Mouse (Mus musculus): ENCODE data around the gene Dock4. TPM values are rescaled to one million over a fixed set of nuclear protein-coding genes. Genes with fewer than 3 reads are reported as not detected.

Dock4 gene
- polyA plus RNA-seq, 1 experiment from 2014 or later: 6.4 TPM

DNA sequence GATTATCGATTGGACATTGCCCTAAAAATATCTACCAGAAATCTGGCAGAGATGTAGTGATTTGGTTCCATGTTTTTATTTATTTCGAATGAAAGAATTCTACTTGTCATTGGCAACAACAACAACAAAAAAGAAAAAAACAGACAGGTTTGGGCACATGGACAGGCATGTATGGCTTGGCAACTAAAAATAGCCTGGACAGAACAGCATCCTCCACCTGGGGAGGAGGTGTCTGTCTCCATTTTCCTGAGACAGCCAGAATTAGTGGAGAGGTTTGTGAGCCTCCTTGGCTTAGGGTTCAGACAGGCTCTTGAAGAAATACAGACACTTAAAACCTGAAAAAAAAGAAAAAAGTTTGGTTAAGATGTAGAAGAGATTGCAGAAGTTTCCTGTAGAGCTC is 10.8 kb downstream of the Dock4 start:
- no peaks in the 10 kb centered on the region for H3K9me3 ChIP-seq (replicated peaks; ENCODE audit: control insufficient read depth, low read length)
- ATAC-seq (replicated peaks; ENCODE audit: extremely low read depth, insufficient read depth, low FRiP score): no peak
- 77% methylated on average over 2 of the region's 2 CpGs for WGBS
- no peak overlapping the region for H3K4me3 ChIP-seq (ENCODE audit: low read length)
- no peak overlapping the region for H3K9ac ChIP-seq (ENCODE audit: low read length)
- H3K4me1 ChIP-seq (ENCODE audit: control insufficient read depth, insufficient read depth, low read length): no peaks in the 10 kb centered on the region
- no peak overlapping the region for H3K4me2 ChIP-seq (ENCODE audit: low read depth, low read length)
- no peak overlapping the region for H3K27ac ChIP-seq (ENCODE audit: low read length)
- H3K36me3 ChIP-seq (ENCODE audit: control insufficient read depth, insufficient read depth): no peaks in the 10 kb centered on the region
- H3K27me3 ChIP-seq (ENCODE audit: control insufficient read depth, insufficient read depth, low read length): no peaks in the 10 kb centered on the region

DNA sequence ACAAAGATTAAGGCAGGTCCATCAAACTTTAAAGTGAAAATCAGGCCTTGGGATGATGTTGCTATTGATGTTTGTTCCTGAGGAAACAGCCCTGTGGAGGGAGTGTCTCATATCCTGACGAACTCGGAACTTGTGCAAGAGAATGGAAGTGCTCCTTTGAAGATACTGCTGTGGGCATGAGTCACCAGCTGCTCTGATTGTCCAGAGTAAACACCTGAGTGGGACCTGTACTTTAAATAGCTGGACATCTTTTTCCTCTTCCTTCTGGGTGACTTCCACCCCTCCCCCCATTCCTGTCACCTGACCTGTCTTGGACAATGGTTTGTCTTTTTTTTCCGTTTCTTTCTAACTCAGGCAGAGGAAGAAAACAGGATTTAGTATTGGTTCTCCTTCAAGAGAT is 13.2 kb downstream of the Dock4 start:
- no peaks in the 10 kb centered on the region for H3K27me3 ChIP-seq (ENCODE audit: control insufficient read depth, insufficient read depth, low read length)
- no peak overlapping the region for H3K4me2 ChIP-seq (ENCODE audit: low read depth, low read length)
- 57% methylated on average over 3 of the region's 3 CpGs for WGBS
- peak overlapping the region; percentile 76 for H3K27ac ChIP-seq (ENCODE audit: low read length)
- no peak overlapping the region for H3K9ac ChIP-seq (ENCODE audit: low read length)
- peaks cover 9% of the 10 kb centered on the region for H3K4me1 ChIP-seq (ENCODE audit: control insufficient read depth, insufficient read depth, low read length)
- H3K36me3 ChIP-seq (ENCODE audit: control insufficient read depth, insufficient read depth): no peaks in the 10 kb centered on the region
- peak; percentile 65 for ATAC-seq (replicated peaks; ENCODE audit: extremely low read depth, insufficient read depth, low FRiP score)
- H3K9me3 ChIP-seq (replicated peaks; ENCODE audit: control insufficient read depth, low read length): no peaks in the 10 kb centered on the region
- H3K4me3 ChIP-seq (ENCODE audit: low read length): no peak overlapping the region

DNA sequence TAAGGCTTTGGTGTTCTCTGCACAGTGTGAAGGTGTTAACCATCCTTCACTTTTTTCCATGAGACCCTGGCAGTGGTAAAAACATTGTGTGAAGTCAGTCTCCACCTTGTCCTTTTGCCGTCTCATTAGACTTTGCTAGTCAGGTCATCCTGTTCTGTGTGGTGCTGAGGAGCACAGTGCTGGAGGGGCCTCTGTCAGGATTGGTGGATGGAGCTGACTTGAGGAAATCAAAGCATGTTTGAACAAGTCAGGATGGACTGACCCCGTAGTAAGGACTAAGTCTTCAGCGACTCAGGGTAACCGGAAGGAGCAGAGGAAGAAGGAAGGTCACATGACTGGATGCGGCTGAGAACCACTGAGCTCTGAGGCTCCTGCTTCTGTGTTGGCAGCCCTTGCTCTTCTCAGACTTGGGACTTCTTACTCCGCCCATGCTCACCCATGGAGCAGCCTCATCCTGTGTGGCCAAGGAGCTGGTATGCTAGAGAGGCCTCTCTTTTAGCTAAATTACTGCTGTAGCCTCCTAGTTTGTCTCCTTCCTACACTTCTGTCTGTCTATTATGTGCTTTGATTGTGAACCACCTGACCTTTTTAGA is 14.0 kb downstream of the Dock4 start:
- H3K27me3 ChIP-seq (ENCODE audit: control insufficient read depth, insufficient read depth, low read length): no peaks in the 10 kb centered on the region
- H3K36me3 ChIP-seq (ENCODE audit: control insufficient read depth, insufficient read depth): no peaks in the 10 kb centered on the region
- H3K9me3 ChIP-seq (replicated peaks; ENCODE audit: control insufficient read depth, low read length): no peaks in the 10 kb centered on the region
- no peak overlapping the region for H3K4me2 ChIP-seq (ENCODE audit: low read depth, low read length)
- H3K4me3 ChIP-seq (ENCODE audit: low read length): no peak overlapping the region
- WGBS: 70% methylated on average over 6 of the region's 6 CpGs
- ATAC-seq (replicated peaks; ENCODE audit: extremely low read depth, insufficient read depth, low FRiP score): peak; percentile 60; the same call in 1 of the 2 replicates
- H3K4me1 ChIP-seq (ENCODE audit: control insufficient read depth, insufficient read depth, low read length): peaks cover 15% of the 10 kb centered on the region
- no peak overlapping the region for H3K9ac ChIP-seq (ENCODE audit: low read length)
- peak overlapping the region; percentile 76 for H3K27ac ChIP-seq (ENCODE audit: low read length)

DNA sequence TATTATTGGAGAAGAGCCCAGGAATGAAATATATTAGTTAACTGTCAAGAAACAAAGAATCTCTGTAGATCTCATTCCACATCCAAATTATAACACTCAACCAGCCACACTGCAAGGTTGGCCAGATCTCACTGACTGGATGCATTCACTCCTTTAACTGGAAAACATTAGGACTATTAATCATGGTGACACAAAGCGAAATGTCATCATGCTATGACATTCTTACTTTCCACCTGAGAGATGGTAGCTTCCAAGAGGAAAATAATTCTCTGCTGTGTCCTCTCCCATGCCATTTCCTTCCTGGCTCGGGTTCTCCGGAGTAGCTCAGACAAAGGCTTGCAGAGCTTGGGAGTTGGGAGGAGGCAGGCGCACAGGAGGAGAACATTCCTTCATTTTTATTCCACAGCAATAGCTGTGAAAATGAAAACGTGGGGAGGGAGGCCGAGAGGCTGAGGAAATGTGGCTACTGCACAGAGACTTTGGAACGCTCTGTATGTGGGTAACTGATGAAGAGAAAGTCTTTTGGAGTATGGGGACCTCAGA is 17.0 kb downstream of the Dock4 start:
- Histone ChIP-seq H3K4me1 (ENCODE audit: control insufficient read depth, insufficient read depth, low read length) (peaks cover 19% of the 10 kb centered on the region), H3K9me3 (replicated peaks; ENCODE audit: control insufficient read depth, low read length) (no peaks in the 10 kb centered on the region), H3K27me3 (ENCODE audit: control insufficient read depth, insufficient read depth, low read length) (no peaks in the 10 kb centered on the region), H3K4me2 (ENCODE audit: low read depth, low read length) (0 out of 2 replicates have a peak overlapping the region, but pooled peaks have one; percentile 4), H3K4me3 (ENCODE audit: low read length) (no peak overlapping the region), H3K9ac (ENCODE audit: low read length) (no peak overlapping the region; the same call in 1 of the 2 replicates), H3K36me3 (ENCODE audit: control insufficient read depth, insufficient read depth) (no peaks in the 10 kb centered on the region), H3K27ac (ENCODE audit: low read length) (peak overlapping the region; percentile 52; the same call in 1 of the 2 replicates)
- ATAC-seq (replicated peaks; ENCODE audit: extremely low read depth, insufficient read depth, low FRiP score): no peak
- 56% methylated on average over 7 of the region's 7 CpGs for WGBS

DNA sequence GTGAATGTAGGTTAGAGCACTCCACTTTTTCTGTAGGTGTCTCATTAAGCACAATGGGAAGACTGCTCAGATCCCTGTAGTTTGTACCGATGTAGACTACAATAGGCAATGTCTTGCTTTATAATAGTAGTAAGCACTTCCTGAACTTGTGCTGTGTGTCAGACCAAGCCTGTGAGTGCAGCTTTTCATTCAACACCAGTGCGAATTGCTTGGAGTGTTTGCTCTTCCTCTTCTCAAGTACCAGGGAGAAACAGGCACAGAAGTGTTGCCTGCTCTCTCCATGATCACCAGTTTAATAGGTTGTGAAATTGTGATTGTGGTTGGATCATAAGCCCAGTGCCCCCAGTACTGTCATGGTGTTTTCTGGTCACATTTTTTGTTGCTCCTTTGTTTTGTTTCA is 18.1 kb downstream of the Dock4 start:
- H3K4me3 ChIP-seq (ENCODE audit: low read length): no peak overlapping the region
- ATAC-seq (replicated peaks; ENCODE audit: extremely low read depth, insufficient read depth, low FRiP score): no peak
- H3K9me3 ChIP-seq (replicated peaks; ENCODE audit: control insufficient read depth, low read length): no peaks in the 10 kb centered on the region
- no peaks in the 10 kb centered on the region for H3K27me3 ChIP-seq (ENCODE audit: control insufficient read depth, insufficient read depth, low read length)
- peak overlapping the region; percentile 28 for H3K4me2 ChIP-seq (ENCODE audit: low read depth, low read length)
- peaks cover 22% of the 10 kb centered on the region for H3K4me1 ChIP-seq (ENCODE audit: control insufficient read depth, insufficient read depth, low read length)
- no peak overlapping the region for H3K9ac ChIP-seq (ENCODE audit: low read length)
- no peaks in the 10 kb centered on the region for H3K36me3 ChIP-seq (ENCODE audit: control insufficient read depth, insufficient read depth)
- WGBS: 34% methylated on average over 2 of the region's 2 CpGs
- peak overlapping the region; percentile 27; the same call in 1 of the 2 replicates for H3K27ac ChIP-seq (ENCODE audit: low read length)

DNA sequence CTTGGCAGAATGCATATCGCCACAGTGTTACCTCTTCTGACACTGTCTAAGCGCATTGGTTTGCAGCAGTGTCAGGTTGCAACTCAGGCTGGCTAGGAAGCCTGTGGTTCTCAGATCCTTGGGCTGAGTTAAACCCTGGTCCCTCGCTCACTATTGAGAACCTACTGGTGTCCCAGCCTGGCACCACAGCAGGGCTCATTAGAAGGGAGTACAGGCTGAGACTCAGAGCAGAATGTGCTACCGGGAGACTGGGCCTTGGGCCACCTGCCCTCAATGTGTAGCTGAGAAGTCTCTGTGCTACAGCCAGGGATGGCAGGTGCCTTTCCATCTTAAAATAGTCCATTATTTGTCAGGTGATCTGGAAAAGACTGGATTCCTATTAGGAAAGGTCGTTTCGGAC is 18.5 kb downstream of the Dock4 start:
- no peaks in the 10 kb centered on the region for H3K9me3 ChIP-seq (replicated peaks; ENCODE audit: control insufficient read depth, low read length)
- H3K9ac ChIP-seq (ENCODE audit: low read length): no peak overlapping the region
- ATAC-seq (replicated peaks; ENCODE audit: extremely low read depth, insufficient read depth, low FRiP score): no peak; the same call in 1 of the 2 replicates
- no peak overlapping the region for H3K4me3 ChIP-seq (ENCODE audit: low read length)
- peak overlapping the region; percentile 28 for H3K4me2 ChIP-seq (ENCODE audit: low read depth, low read length)
- H3K27ac ChIP-seq (ENCODE audit: low read length): no peak overlapping the region; the same call in 1 of the 2 replicates
- WGBS: 43% methylated on average over 6 of the region's 6 CpGs
- no peaks in the 10 kb centered on the region for H3K27me3 ChIP-seq (ENCODE audit: control insufficient read depth, insufficient read depth, low read length)
- H3K36me3 ChIP-seq (ENCODE audit: control insufficient read depth, insufficient read depth): no peaks in the 10 kb centered on the region
- peaks cover 22% of the 10 kb centered on the region for H3K4me1 ChIP-seq (ENCODE audit: control insufficient read depth, insufficient read depth, low read length)

DNA sequence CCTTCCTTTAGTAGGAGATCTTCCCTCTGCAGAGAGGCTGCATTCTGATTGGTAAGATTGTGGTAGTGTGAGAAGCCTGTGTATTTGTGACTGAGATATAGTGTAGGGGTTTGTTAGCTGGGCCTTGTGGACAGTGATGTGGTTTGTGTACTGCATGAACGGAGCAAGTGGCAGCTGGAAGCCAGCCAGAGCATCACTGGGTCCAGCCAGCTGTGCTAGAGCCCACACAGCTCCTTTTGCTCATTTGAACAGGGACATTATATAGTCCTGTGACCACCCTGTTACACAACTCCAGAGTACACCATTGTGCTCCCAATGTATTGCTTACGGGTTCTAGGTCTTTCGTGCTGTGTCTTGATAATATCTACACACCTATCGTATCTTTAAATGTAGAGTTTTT is 22.5 kb downstream of the Dock4 start:
- H3K4me3 ChIP-seq (ENCODE audit: low read length): no peak overlapping the region
- WGBS: 77% methylated on average over 4 of the region's 4 CpGs
- H3K9me3 ChIP-seq (replicated peaks; ENCODE audit: control insufficient read depth, low read length): no peaks in the 10 kb centered on the region
- H3K9ac ChIP-seq (ENCODE audit: low read length): no peak overlapping the region
- peaks cover 37% of the 10 kb centered on the region for H3K4me1 ChIP-seq (ENCODE audit: control insufficient read depth, insufficient read depth, low read length)
- H3K36me3 ChIP-seq (ENCODE audit: control insufficient read depth, insufficient read depth): no peaks in the 10 kb centered on the region
- H3K27me3 ChIP-seq (ENCODE audit: control insufficient read depth, insufficient read depth, low read length): no peaks in the 10 kb centered on the region
- H3K27ac ChIP-seq (ENCODE audit: low read length): no peak overlapping the region
- no peak for ATAC-seq (replicated peaks; ENCODE audit: extremely low read depth, insufficient read depth, low FRiP score)
- no peak overlapping the region for H3K4me2 ChIP-seq (ENCODE audit: low read depth, low read length)

DNA sequence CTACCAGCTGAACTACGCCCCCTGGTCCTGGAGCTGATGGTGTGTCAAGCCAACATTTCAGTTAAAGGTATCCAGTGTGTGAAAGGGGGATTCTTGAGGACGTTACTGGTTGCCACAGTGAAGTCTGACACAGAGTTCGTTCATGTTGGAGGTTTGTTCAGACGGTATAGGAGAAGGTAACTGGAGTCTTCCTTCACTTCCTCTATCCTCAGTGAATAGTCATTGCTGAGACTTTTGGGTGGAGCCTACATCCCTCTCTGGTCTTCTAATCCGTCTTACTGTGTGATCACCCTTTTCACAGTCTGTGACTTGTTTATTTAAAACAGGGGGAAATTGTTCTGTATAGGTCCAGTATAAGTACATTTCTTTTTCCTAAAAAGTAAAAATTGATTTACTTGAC is 23.3 kb downstream of the Dock4 start:
- 74% methylated on average over 5 of the region's 5 CpGs for WGBS
- H3K4me1 ChIP-seq (ENCODE audit: control insufficient read depth, insufficient read depth, low read length): peaks cover 37% of the 10 kb centered on the region
- H3K9me3 ChIP-seq (replicated peaks; ENCODE audit: control insufficient read depth, low read length): no peaks in the 10 kb centered on the region
- H3K36me3 ChIP-seq (ENCODE audit: control insufficient read depth, insufficient read depth): no peaks in the 10 kb centered on the region
- no peak for ATAC-seq (replicated peaks; ENCODE audit: extremely low read depth, insufficient read depth, low FRiP score)
- H3K9ac ChIP-seq (ENCODE audit: low read length): no peak overlapping the region
- H3K4me2 ChIP-seq (ENCODE audit: low read depth, low read length): no peak overlapping the region
- H3K4me3 ChIP-seq (ENCODE audit: low read length): no peak overlapping the region
- no peaks in the 10 kb centered on the region for H3K27me3 ChIP-seq (ENCODE audit: control insufficient read depth, insufficient read depth, low read length)
- no peak overlapping the region for H3K27ac ChIP-seq (ENCODE audit: low read length)

DNA sequence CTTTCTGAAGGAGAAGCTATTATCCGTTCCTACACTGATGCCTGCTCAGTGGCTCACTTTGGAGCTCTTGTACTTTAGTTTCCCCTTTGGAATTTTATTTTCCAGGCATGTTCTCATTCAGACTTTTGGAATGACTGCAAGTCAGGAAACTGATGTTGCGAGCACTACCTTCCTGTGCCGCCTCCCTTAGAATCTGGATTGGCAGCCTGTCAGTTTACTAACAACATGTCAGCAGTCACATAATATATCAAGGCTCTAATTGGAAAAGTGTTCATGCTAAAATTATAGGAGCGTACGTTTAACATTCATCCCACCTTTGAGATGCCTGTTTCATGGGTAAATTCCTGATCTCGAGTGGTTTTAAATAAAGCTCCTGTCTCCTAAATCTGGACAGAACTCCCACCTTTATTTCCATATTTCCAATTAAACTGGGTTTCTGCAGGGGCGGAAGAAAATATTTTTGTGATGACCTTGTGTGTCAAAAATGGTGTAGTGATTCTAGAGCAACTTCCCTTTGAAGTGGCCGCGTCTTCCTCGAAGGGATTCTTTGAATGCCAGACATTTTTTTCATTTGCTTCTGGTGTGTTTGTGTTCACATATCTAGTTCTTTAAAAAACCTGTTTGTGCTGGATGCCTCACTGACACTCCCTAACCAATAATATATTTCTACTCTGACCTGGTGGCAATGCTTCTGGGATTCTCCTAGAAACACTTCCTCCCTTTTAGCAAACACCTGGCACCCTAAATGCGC is 26.1 kb downstream of the Dock4 start:
- H3K9me3 ChIP-seq (replicated peaks; ENCODE audit: control insufficient read depth, low read length): no peaks in the 10 kb centered on the region
- peak overlapping the region; percentile 3 for H3K9ac ChIP-seq (ENCODE audit: low read length)
- H3K36me3 ChIP-seq (ENCODE audit: control insufficient read depth, insufficient read depth): no peaks in the 10 kb centered on the region
- peaks cover 29% of the 10 kb centered on the region for H3K4me1 ChIP-seq (ENCODE audit: control insufficient read depth, insufficient read depth, low read length)
- H3K27me3 ChIP-seq (ENCODE audit: control insufficient read depth, insufficient read depth, low read length): no peaks in the 10 kb centered on the region
- peak; percentile 23; the same call in 1 of the 2 replicates for ATAC-seq (replicated peaks; ENCODE audit: extremely low read depth, insufficient read depth, low FRiP score)
- H3K4me3 ChIP-seq (ENCODE audit: low read length): peak overlapping the region; percentile 26
- H3K4me2 ChIP-seq (ENCODE audit: low read depth, low read length): peak overlapping the region; percentile 56
- peak overlapping the region; percentile 75 for H3K27ac ChIP-seq (ENCODE audit: low read length)
- 18% methylated on average over 11 of the region's 11 CpGs for WGBS
